Mouse (Mus musculus): Measurements from ENCODE around the gene Osmr.

Osmr gene

GRCm38 (mm10) chr15:6874601-6875019 lies at the start of gene Osmr:
TSS of gene Osmr (minus strand) at chr15:6874969.
- in situ Hi-C loops (cut with MboI; ENCODE audit: unreplicated experiment in 2 of 2): loop anchor here in 1 of 2 experiments (25.0 kb wide), 1 partner anchor 1787 kb away; no protein-coding TSS in a partner anchor

GRCm38 (mm10) chr15:6919406-6919805 lies 44.6 kb upstream of the Osmr start:
- in situ Hi-C loops (cut with MboI; ENCODE audit: unreplicated experiment in 2 of 2): loop anchor here (5.0 to 25.0 kb wide), 4 partner anchors 218 to 1718 kb away; partner anchors contain the start of gene Nup155 (in 1 of the 2)

- in situ Hi-C loops (cut with MboI; ENCODE audit: unreplicated experiment in 2 of 2): loop anchor here (5.0 to 25.0 kb wide), 3 partner anchors 348 to 1723 kb away; partner anchors contain the start of gene Nup155 (in 1 of the 2)
These were observed 39.4 kb upstream of the Osmr start for GRCm38 (mm10) chr15:6914163-6914562.

GRCm38 (mm10) chr15:6909669-6910068 lies 34.9 kb upstream of the Osmr start:
- in situ Hi-C loops (cut with MboI; ENCODE audit: unreplicated experiment in 2 of 2): loop anchor here (5.0 to 25.0 kb wide), 7 partner anchors 228 to 1728 kb away; partner anchors contain the start of gene Nup155 (in 1 of the 2)

GRCm38 (mm10) chr15:6909084-6909483 lies 34.3 kb upstream of the Osmr start:
- in situ Hi-C loops (cut with MboI; ENCODE audit: unreplicated experiment in 2 of 2): loop anchor here (5.0 to 25.0 kb wide), 6 partner anchors 228 to 1728 kb away; no protein-coding TSS in a partner anchor

- in situ Hi-C loops (cut with MboI; ENCODE audit: unreplicated experiment in 2 of 2): loop anchor here (5.0 to 25.0 kb wide), 6 partner anchors 229 to 1729 kb away; no protein-coding TSS in a partner anchor
These were observed 33.8 kb upstream of the Osmr start for GRCm38 (mm10) chr15:6908601-6909000.

- in situ Hi-C loops (cut with MboI; ENCODE audit: unreplicated experiment in 2 of 2): loop anchor here (5.0 to 25.0 kb wide), 6 partner anchors 231 to 1731 kb away; no protein-coding TSS in a partner anchor
These were observed 31.7 kb upstream of the Osmr start for GRCm38 (mm10) chr15:6906260-6907047.

GRCm38 (mm10) chr15:6905726-6906125 lies 31.0 kb upstream of the Osmr start:
- in situ Hi-C loops (cut with MboI; ENCODE audit: unreplicated experiment in 2 of 2): loop anchor here (5.0 to 25.0 kb wide), 6 partner anchors 232 to 1732 kb away; no protein-coding TSS in a partner anchor

- in situ Hi-C loops (cut with MboI; ENCODE audit: unreplicated experiment in 2 of 2): loop anchor here (10.0 to 25.0 kb wide), 3 partner anchors 541 to 1734 kb away; no protein-coding TSS in a partner anchor
These were observed 28.7 kb upstream of the Osmr start for GRCm38 (mm10) chr15:6903286-6903975.

- in situ Hi-C loops (cut with MboI; ENCODE audit: unreplicated experiment in 2 of 2): loop anchor here (10.0 to 25.0 kb wide), 3 partner anchors 543 to 1735 kb away; no protein-coding TSS in a partner anchor
These were observed 27.3 kb upstream of the Osmr start for GRCm38 (mm10) chr15:6901982-6902639.

- in situ Hi-C loops (cut with MboI; ENCODE audit: unreplicated experiment in 2 of 2): loop anchor here (10.0 to 25.0 kb wide), 3 partner anchors 544 to 1736 kb away; no protein-coding TSS in a partner anchor
These were observed 26.5 kb upstream of the Osmr start for GRCm38 (mm10) chr15:6901236-6901635.

- in situ Hi-C loops (cut with MboI; ENCODE audit: unreplicated experiment in 2 of 2): loop anchor here (10.0 to 25.0 kb wide), 2 partner anchors 179 to 1797 kb away; partner anchors contain the start of gene Rictor (in 1 of the 2)
These were observed 9.5 kb upstream of the Osmr start for GRCm38 (mm10) chr15:6884260-6884659.

GRCm38 (mm10) chr15:6883816-6884215 lies 9.0 kb upstream of the Osmr start:
- in situ Hi-C loops (cut with MboI; ENCODE audit: unreplicated experiment in 2 of 2): loop anchor here (10.0 to 25.0 kb wide), 2 partner anchors 179 to 1797 kb away; partner anchors contain the start of gene Rictor (in 1 of the 2)

GRCm38 (mm10) chr15:6883091-6883490 lies 8.3 kb upstream of the Osmr start:
- in situ Hi-C loops (cut with MboI; ENCODE audit: unreplicated experiment in 2 of 2): loop anchor here (10.0 to 25.0 kb wide), 2 partner anchors 178 to 1796 kb away; partner anchors contain the start of gene Rictor (in 1 of the 2)

GRCm38 (mm10) chr15:6882180-6882579 lies 7.4 kb upstream of the Osmr start:
- in situ Hi-C loops (cut with MboI; ENCODE audit: unreplicated experiment in 2 of 2): loop anchor here (10.0 to 25.0 kb wide), 2 partner anchors 177 to 1795 kb away; partner anchors contain the start of gene Rictor (in 1 of the 2)

- in situ Hi-C loops (cut with MboI; ENCODE audit: unreplicated experiment in 2 of 2): loop anchor here (10.0 to 25.0 kb wide), 2 partner anchors 176 to 1794 kb away; partner anchors contain the start of gene Rictor (in 1 of the 2)
These were observed 6.4 kb upstream of the Osmr start for GRCm38 (mm10) chr15:6881211-6881610.

- in situ Hi-C loops (cut with MboI; ENCODE audit: unreplicated experiment in 2 of 2): no loop called here
These were observed 765 bp downstream of the Osmr start for GRCm38 (mm10) chr15:6873807-6874600.

- in situ Hi-C loops (cut with MboI; ENCODE audit: unreplicated experiment in 2 of 2): no loop called here
These were observed 1.5 kb downstream of the Osmr start for GRCm38 (mm10) chr15:6873154-6873806.

Data from v-Abl transformed pro-B cells (cell line).